Mouse (Mus musculus) Muller cell, postnatal 12 days (primary cell): ENCODE data around the gene P2ry6.
A peak's percentile ranks its signal among the peaks of the same experiment; 100 is the strongest.

Experiments
- DNase-seq: peaks from one replicate; pipeline ENCODE4 v3.0.0-alpha.2; 2015; ENCODE audit errors: inconsistent ontology term

P2ry6 gene

GRCm38 (mm10) chr7:100942789-100943615 lies 31.4 kb downstream of the P2ry6 start:
- DNase-seq: peak; percentile 75

- no peak for DNase-seq
These were observed 33.3 kb downstream of the P2ry6 start for GRCm38 (mm10) chr7:100941169-100941568.

GRCm38 (mm10) chr7:100938106-100938505 lies 36.3 kb downstream of the P2ry6 start:
- DNase-seq: no peak

GRCm38 (mm10) chr7:100937481-100937880 lies 37.0 kb downstream of the P2ry6 start:
- no peak for DNase-seq

GRCm38 (mm10) chr7:100933520-100933919 lies 40.9 kb downstream of the P2ry6 start:
- no peak for DNase-seq

- peak; percentile 93 for DNase-seq
These were observed 41.9 kb downstream of the P2ry6 start for GRCm38 (mm10) chr7:100932481-100933007.

- DNase-seq: peak; percentile 96
These were observed 42.4 kb downstream of the P2ry6 start, which contains the start of gene Arhgef17 for GRCm38 (mm10) chr7:100931926-100932480. Gene Arhgef17, minus strand, starts transcription at chr7:100932107.

GRCm38 (mm10) chr7:100931316-100931925 lies 43.0 kb downstream of the P2ry6 start:
- peak; percentile 70 for DNase-seq

- DNase-seq: peak; percentile 98
These were observed 43.7 kb downstream of the P2ry6 start for GRCm38 (mm10) chr7:100930619-100931315.

GRCm38 (mm10) chr7:100929639-100930303 lies 44.7 kb downstream of the P2ry6 start:
- DNase-seq: no peak

GRCm38 (mm10) chr7:100928456-100928855 lies 46.0 kb downstream of the P2ry6 start:
- no peak for DNase-seq

GRCm38 (mm10) chr7:100927287-100928000 lies 47.0 kb downstream of the P2ry6 start:
- DNase-seq: no peak

- DNase-seq: no peak
These were observed 48.0 kb downstream of the P2ry6 start for GRCm38 (mm10) chr7:100926311-100926923.

- no peak for DNase-seq
These were observed 49.6 kb downstream of the P2ry6 start for GRCm38 (mm10) chr7:100924674-100925445.

- DNase-seq: no peak
These were observed 50.2 kb downstream of the P2ry6 start for GRCm38 (mm10) chr7:100924200-100924599.

- DNase-seq: peak; percentile 85
These were observed 51.5 kb downstream of the P2ry6 start for GRCm38 (mm10) chr7:100922907-100923306.

GRCm38 (mm10) chr7:100921289-100921688 lies 53.2 kb downstream of the P2ry6 start:
- no peak for DNase-seq

- DNase-seq: no peak
These were observed 54.7 kb downstream of the P2ry6 start for GRCm38 (mm10) chr7:100919809-100920107.

GRCm38 (mm10) chr7:100919006-100919808 lies 55.2 kb downstream of the P2ry6 start:
- DNase-seq: no peak
